Mouse (Mus musculus): ENCODE results near the gene Insrr. TPM values are rescaled to one million over a fixed set of nuclear protein-coding genes. Genes with fewer than 3 reads are reported as not detected.
A peak's percentile ranks its signal among the peaks of the same experiment; 100 is the strongest.
"Not testable (repeated sequence)": the region's sequence is repeated elsewhere in the genome, so short reads cannot be mapped to it uniquely, and the experiment has no call there.

Gene Insrr
- polyA plus RNA-seq, 1 experiment = 0.27 TPM

- H3K27ac ChIP-seq (ENCODE audit: insufficient read depth, low read length) = no peak overlapping the region
- no peak for TF ChIP-seq CTCF (IDR thresholded peaks at IDR 0.05; ENCODE audit: extremely low read depth, insufficient read depth, low read length)
- TF ChIP-seq POLR2A (IDR thresholded peaks at IDR 0.05; ENCODE audit: extremely low read depth, insufficient read depth, low read length) = no peak
- H3K4me3 ChIP-seq (ENCODE audit: insufficient read depth, low read length) = no peak overlapping the region
- H3K4me1 ChIP-seq (ENCODE audit: control insufficient read depth, insufficient read depth, low read length) = no peaks in the 10 kb centered on the region
Observed at GRCm38 (mm10) chr3:87816166-87816565, 19.4 kb downstream of the Insrr start.

- no peaks in the 10 kb centered on the region for H3K4me1 ChIP-seq (ENCODE audit: control insufficient read depth, insufficient read depth, low read length)
- H3K27ac ChIP-seq (ENCODE audit: insufficient read depth, low read length) = no peak overlapping the region
- H3K4me3 ChIP-seq (ENCODE audit: insufficient read depth, low read length) = no peak overlapping the region
- TF ChIP-seq POLR2A (IDR thresholded peaks at IDR 0.05; ENCODE audit: extremely low read depth, insufficient read depth, low read length) (no peak), CTCF (IDR thresholded peaks at IDR 0.05; ENCODE audit: extremely low read depth, insufficient read depth, low read length) (peak; percentile 92)
Observed at GRCm38 (mm10) chr3:87816646-87817093, 19.9 kb downstream of the Insrr start.

GRCm38 (mm10) chr3:87818226-87818625 is 21.5 kb downstream of the Insrr start:
- no peak overlapping the region for H3K27ac ChIP-seq (ENCODE audit: insufficient read depth, low read length)
- TF ChIP-seq CTCF (IDR thresholded peaks at IDR 0.05; ENCODE audit: extremely low read depth, insufficient read depth, low read length) (no peak), POLR2A (IDR thresholded peaks at IDR 0.05; ENCODE audit: extremely low read depth, insufficient read depth, low read length) (no peak)
- H3K4me1 ChIP-seq (ENCODE audit: control insufficient read depth, insufficient read depth, low read length) = no peaks in the 10 kb centered on the region
- H3K4me3 ChIP-seq (ENCODE audit: insufficient read depth, low read length) = no peak overlapping the region

GRCm38 (mm10) chr3:87824206-87824605 is 27.5 kb downstream of the Insrr start, which contains the start of gene Pear1:
Gene Pear1 (minus strand): TSS chr3:87824306.
- not testable (repeated sequence) for H3K4me3 ChIP-seq (ENCODE audit: insufficient read depth, low read length); H3K27ac ChIP-seq (ENCODE audit: insufficient read depth, low read length); H3K4me1 ChIP-seq (ENCODE audit: control insufficient read depth, insufficient read depth, low read length)

GRCm38 (mm10) chr3:87828435-87828834 is 31.7 kb downstream of the Insrr start:
- no peak overlapping the region for H3K27ac ChIP-seq (ENCODE audit: insufficient read depth, low read length)
- TF ChIP-seq POLR2A (IDR thresholded peaks at IDR 0.05; ENCODE audit: extremely low read depth, insufficient read depth, low read length) = no peak
- TF ChIP-seq CTCF (IDR thresholded peaks at IDR 0.05; ENCODE audit: extremely low read depth, insufficient read depth, low read length) = no peak
- no peaks in the 10 kb centered on the region for H3K4me1 ChIP-seq (ENCODE audit: control insufficient read depth, insufficient read depth, low read length)
- H3K4me3 ChIP-seq (ENCODE audit: insufficient read depth, low read length) = no peak overlapping the region

- no peak overlapping the region for H3K27ac ChIP-seq (ENCODE audit: insufficient read depth, low read length)
- H3K4me1 ChIP-seq (ENCODE audit: control insufficient read depth, insufficient read depth, low read length) = no peaks in the 10 kb centered on the region
- H3K4me3 ChIP-seq (ENCODE audit: insufficient read depth, low read length) = no peak overlapping the region
- TF ChIP-seq CTCF (IDR thresholded peaks at IDR 0.05; ENCODE audit: extremely low read depth, insufficient read depth, low read length) (no peak), POLR2A (IDR thresholded peaks at IDR 0.05; ENCODE audit: extremely low read depth, insufficient read depth, low read length) (no peak)
Observed at GRCm38 (mm10) chr3:87829025-87829424, 32.3 kb downstream of the Insrr start.

GRCm38 (mm10) chr3:87832109-87832859 is 35.5 kb downstream of the Insrr start:
- no peak overlapping the region for H3K27ac ChIP-seq (ENCODE audit: insufficient read depth, low read length)
- H3K4me1 ChIP-seq (ENCODE audit: control insufficient read depth, insufficient read depth, low read length) = no peaks in the 10 kb centered on the region
- TF ChIP-seq CTCF (IDR thresholded peaks at IDR 0.05; ENCODE audit: extremely low read depth, insufficient read depth, low read length) = no peak
- H3K4me3 ChIP-seq (ENCODE audit: insufficient read depth, low read length) = no peak overlapping the region

GRCm38 (mm10) chr3:87833482-87833881 is 36.7 kb downstream of the Insrr start:
- no peak for TF ChIP-seq POLR2A (IDR thresholded peaks at IDR 0.05; ENCODE audit: extremely low read depth, insufficient read depth, low read length)
- TF ChIP-seq CTCF (IDR thresholded peaks at IDR 0.05; ENCODE audit: extremely low read depth, insufficient read depth, low read length) = no peak
- Histone ChIP-seq H3K4me3 (ENCODE audit: insufficient read depth, low read length) (no peak overlapping the region), H3K4me1 (ENCODE audit: control insufficient read depth, insufficient read depth, low read length) (no peaks in the 10 kb centered on the region), H3K27ac (ENCODE audit: insufficient read depth, low read length) (no peak overlapping the region)

- no peak overlapping the region for H3K4me3 ChIP-seq (ENCODE audit: insufficient read depth, low read length)
- H3K27ac ChIP-seq (ENCODE audit: insufficient read depth, low read length) = no peak overlapping the region
- no peaks in the 10 kb centered on the region for H3K4me1 ChIP-seq (ENCODE audit: control insufficient read depth, insufficient read depth, low read length)
- TF ChIP-seq CTCF (IDR thresholded peaks at IDR 0.05; ENCODE audit: extremely low read depth, insufficient read depth, low read length) (peak; percentile 90), POLR2A (IDR thresholded peaks at IDR 0.05; ENCODE audit: extremely low read depth, insufficient read depth, low read length) (no peak)
Observed at GRCm38 (mm10) chr3:87838622-87839021, 41.9 kb downstream of the Insrr start.

GRCm38 (mm10) chr3:87840858-87841257 is 44.1 kb downstream of the Insrr start:
- Histone ChIP-seq H3K4me1 (ENCODE audit: control insufficient read depth, insufficient read depth, low read length) (no peaks in the 10 kb centered on the region), H3K27ac (ENCODE audit: insufficient read depth, low read length) (no peak overlapping the region), H3K4me3 (ENCODE audit: insufficient read depth, low read length) (no peak overlapping the region)
- TF ChIP-seq POLR2A (IDR thresholded peaks at IDR 0.05; ENCODE audit: extremely low read depth, insufficient read depth, low read length) (no peak), CTCF (IDR thresholded peaks at IDR 0.05; ENCODE audit: extremely low read depth, insufficient read depth, low read length) (no peak)

All from cortical plate, adult 2 months (tissue).